Mouse (Mus musculus): ENCODE data around the gene Faah.

DNA sequence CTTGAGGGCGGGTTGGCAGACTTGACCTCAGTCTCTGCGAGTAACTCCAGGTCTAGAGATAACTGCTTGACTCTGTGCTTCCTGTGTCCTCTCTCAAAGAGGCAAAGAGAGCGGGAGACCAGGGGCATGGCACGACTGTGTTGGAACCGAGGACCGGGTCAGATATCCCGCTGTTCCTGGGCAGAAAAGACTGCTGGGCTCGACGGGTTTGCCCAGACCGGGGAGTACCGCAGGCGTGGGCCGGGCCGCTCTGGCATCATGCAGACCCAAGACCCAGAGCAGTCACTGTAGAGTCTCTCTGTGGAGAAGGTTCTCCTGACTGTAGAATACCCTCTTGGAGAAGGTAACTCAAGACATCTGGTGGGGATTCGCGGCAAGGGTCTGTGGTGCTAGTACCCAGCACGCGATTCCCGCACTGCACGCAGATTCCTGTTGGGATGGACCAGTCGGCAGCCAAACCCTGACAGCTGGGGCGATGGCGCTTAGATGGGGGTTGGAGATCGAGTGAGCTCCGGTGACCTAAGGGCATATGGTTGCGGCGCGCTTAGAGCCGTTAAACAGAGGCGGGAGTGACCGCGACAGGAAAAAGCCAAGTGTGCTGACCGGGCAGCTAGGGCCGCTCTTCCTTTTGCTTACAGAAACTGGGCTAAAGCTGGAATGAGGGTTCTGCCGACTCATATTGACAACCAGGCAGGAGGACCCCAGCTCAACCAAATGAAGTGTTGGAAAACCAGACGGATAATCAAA is 81.7 kb downstream of the Faah start:
- no peak for TF ChIP-seq POLR2A (IDR thresholded peaks at IDR 0.05; ENCODE audit: insufficient read length, low read depth)
- TF ChIP-seq TCF12 (IDR thresholded peaks at IDR 0.05; ENCODE audit: insufficient read depth, poor library complexity, severe bottlenecking), result no peak
- TF ChIP-seq TCF3 (IDR thresholded peaks at IDR 0.05; ENCODE audit: insufficient read length, low read depth), result no peak
- TF ChIP-seq USF1 (IDR thresholded peaks at IDR 0.05; ENCODE audit: low read depth), result no peak
- TF ChIP-seq POLR2AphosphoS2 (IDR thresholded peaks at IDR 0.05; ENCODE audit: insufficient read length, low read depth), result no peak
- no peak for TF ChIP-seq CEBPB (IDR thresholded peaks at IDR 0.05; ENCODE audit: insufficient read depth, poor library complexity, severe bottlenecking)
- TF ChIP-seq MAX (IDR thresholded peaks at IDR 0.05; ENCODE audit: low read depth), result no peak
- TF ChIP-seq E2F4 (IDR thresholded peaks at IDR 0.05; ENCODE audit: insufficient read depth), result no peak
- TF ChIP-seq REST (IDR thresholded peaks at IDR 0.05; ENCODE audit: insufficient read depth, insufficient read length), result no peak
- TF ChIP-seq MYOD1 (IDR thresholded peaks at IDR 0.05; ENCODE audit: control insufficient read depth in 1 of 3, insufficient read length in 2 of 3, low read depth in 2 of 3), result no peak
